Mouse (Mus musculus) forebrain, embryonic 13.5 days (tissue): ENCODE results near the gene Pard3b. TPM values are rescaled to one million over a fixed set of nuclear protein-coding genes. Genes with fewer than 3 reads are reported as not detected.

Experiments used
- ATAC-seq: fragments of 200-750 bp; cut with Nextera tagmentation; 2 replicates; pipeline ENCODE4 v1.8.0; 2017
- H3K27ac ChIP-seq: fragments of 300-500 bp; sonication (generic); 2 replicates; pipeline ENCODE4 v1.5.1; 2015; ENCODE audit warnings: inconsistent platforms, mild to moderate bottlenecking, moderate library complexity
- H3K27me3 ChIP-seq: fragments of 300-500 bp; sonication (generic); 2 replicates; pipeline ENCODE4 v1.6.1; 2015; ENCODE audit warnings: mild to moderate bottlenecking, inconsistent platforms
- H3K36me3 ChIP-seq: fragments of 300-500 bp; sonication (generic); 2 replicates; pipeline ENCODE4 v1.6.1; 2015; ENCODE audit warnings: mild to moderate bottlenecking, inconsistent platforms; ENCODE audit not compliant: poor library complexity, severe bottlenecking
- H3K4me1 ChIP-seq: fragments of 300-500 bp; sonication (generic); 2 replicates; pipeline ENCODE4 v1.6.1; 2015; ENCODE audit warnings: inconsistent platforms
- H3K4me2 ChIP-seq: fragments of 300-500 bp; sonication (generic); 2 replicates; pipeline ENCODE4 v1.6.1; 2015; ENCODE audit warnings: inconsistent platforms, mild to moderate bottlenecking, moderate library complexity
- H3K4me3 ChIP-seq: fragments of 300-500 bp; sonication (generic); 2 replicates; pipeline ENCODE4 v1.5.1; 2015; ENCODE audit warnings: mild to moderate bottlenecking, inconsistent platforms
- H3K9ac ChIP-seq: fragments of 300-500 bp; sonication (generic); 2 replicates; pipeline ENCODE4 v1.6.1; 2015; ENCODE audit warnings: mild to moderate bottlenecking, inconsistent platforms
- H3K9me3 ChIP-seq: fragments of 300-500 bp; sonication (generic); replicated peaks from 2 replicates; pipeline ENCODE4 v1.6.1; 2016; ENCODE audit warnings: inconsistent platforms
- WGBS: fragments of 180-500 bp; shearing (Covaris S2); methylation state at CpG from one replicate; pipeline ENCODE4 v1.1.7; 2015; 5-methylcytosine and 5-hydroxymethylcytosine counted together
- polyA plus RNA-seq: library from polyadenylated mRNA; unstranded; fragments of >200 nt; fragmentation: Nextera tagmentation; extraction: Ambion mirVana; gene quantifications from 2 replicates; pipeline ENCODE4 v1.2.1, GENCODE M21; 2015

Pard3b gene
- polyA plus RNA-seq, 1 experiment from 2014 or later, result 10.5 TPM

DNA sequence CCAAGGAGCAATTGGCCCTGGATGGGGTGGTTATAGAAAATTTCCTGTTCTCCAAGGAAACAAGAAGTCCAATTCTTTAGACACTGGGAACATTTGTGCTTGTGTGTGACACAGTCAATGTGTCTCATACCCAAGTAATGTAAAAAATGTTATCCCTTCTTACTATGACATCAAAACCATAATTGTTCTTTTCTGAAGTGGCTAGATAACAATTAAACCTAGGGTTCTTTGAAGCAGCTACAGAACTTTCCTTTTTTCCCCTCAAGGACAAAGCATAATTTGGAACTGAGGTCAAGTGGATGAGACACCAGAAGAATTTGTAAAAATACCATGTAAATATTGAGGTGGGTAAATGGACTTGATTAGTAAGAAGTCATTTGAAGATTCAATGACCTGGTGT lies 140.1 kb downstream of the Pard3b start:
- Histone ChIP-seq H3K27ac (no peak overlapping the region), H3K4me1 (no peaks in the 10 kb centered on the region), H3K36me3 (no peaks in the 10 kb centered on the region), H3K9me3 (no peaks in the 10 kb centered on the region), H3K9ac (no peak overlapping the region), H3K27me3 (no peaks in the 10 kb centered on the region), H3K4me2 (no peak overlapping the region), H3K4me3 (no peak overlapping the region)
- no peak for ATAC-seq

- Histone ChIP-seq H3K9me3 (no peaks in the 10 kb centered on the region), H3K4me1 (no peaks in the 10 kb centered on the region), H3K9ac (no peak overlapping the region), H3K36me3 (no peaks in the 10 kb centered on the region), H3K4me3 (no peak overlapping the region), H3K27ac (no peak overlapping the region), H3K27me3 (no peaks in the 10 kb centered on the region), H3K4me2 (no peak overlapping the region)
- ATAC-seq, result no peak
- WGBS, result 70% methylated on average over 5 of the region's 5 CpGs
These were observed 141.3 kb downstream of the Pard3b start for GRCm38 (mm10) chr1:61779906-61780305.

DNA sequence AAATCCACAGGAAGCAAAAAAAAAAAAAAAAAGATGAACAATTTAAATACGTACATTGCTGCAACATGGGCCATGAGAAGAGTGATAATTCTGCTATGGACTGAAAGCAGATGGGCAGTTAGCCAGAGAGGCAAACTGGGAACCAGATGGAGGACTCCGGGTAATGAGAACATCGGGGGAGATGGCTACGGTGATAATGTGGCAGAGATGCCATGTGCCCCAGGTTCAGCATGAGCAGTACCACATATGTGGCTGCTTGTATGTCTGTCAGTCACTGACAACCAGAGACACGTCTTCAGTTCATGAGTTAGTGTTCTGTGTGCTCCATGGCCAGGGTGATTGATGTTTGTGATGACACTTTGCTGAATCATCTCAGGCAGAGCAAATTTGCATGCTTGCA lies 157.7 kb downstream of the Pard3b start:
- Histone ChIP-seq H3K4me1 (no peaks in the 10 kb centered on the region), H3K36me3 (no peaks in the 10 kb centered on the region), H3K27me3 (no peaks in the 10 kb centered on the region), H3K4me3 (no peak overlapping the region), H3K9ac (no peak overlapping the region), H3K9me3 (no peaks in the 10 kb centered on the region), H3K27ac (no peak overlapping the region), H3K4me2 (no peak overlapping the region)
- ATAC-seq, result no peak; the same call in 1 of the 2 replicates
- 75% methylated on average over 5 of the region's 5 CpGs for WGBS

- Histone ChIP-seq H3K36me3 (no peaks in the 10 kb centered on the region), H3K27ac (no peak overlapping the region), H3K4me1 (no peaks in the 10 kb centered on the region), H3K27me3 (no peaks in the 10 kb centered on the region), H3K9ac (no peak overlapping the region), H3K4me2 (no peak overlapping the region), H3K9me3 (no peaks in the 10 kb centered on the region), H3K4me3 (no peak overlapping the region)
- 70% methylated on average over 1 of the region's 1 CpGs for whole genome bisulfite sequencing
- ATAC-seq, result no peak
These were observed 181.6 kb downstream of the Pard3b start for GRCm38 (mm10) chr1:61820213-61820612.

DNA sequence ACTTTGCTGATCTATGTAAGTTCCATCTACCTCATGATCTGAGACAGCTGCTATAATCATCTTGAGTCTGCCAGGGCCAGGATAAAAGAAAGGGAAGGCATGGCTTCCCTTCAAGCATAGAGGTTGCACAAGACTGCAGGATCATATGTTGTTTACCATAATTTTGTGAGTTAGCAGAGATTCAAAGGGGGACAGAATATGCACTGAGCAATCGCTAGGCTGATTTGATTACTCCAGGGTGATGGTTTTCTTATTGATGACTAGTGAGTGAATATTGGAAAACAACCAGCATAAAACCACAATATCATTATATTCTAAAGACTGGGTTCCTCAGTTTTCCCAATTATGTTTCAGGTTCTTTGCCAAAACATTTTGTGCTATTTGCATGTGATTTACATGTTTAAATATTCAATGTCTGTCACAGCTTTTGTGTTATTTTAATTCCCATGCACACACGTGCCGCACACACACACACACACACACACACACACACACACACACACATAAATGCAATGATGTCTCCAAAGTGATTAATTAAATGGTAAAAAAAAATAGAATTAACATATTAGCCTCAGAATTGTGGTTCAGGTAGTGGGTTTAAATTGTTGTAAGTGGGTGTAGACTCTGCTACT lies 187.1 kb downstream of the Pard3b start:
- peak overlapping the region; percentile 54; the same call in 1 of the 2 replicates for H3K27ac ChIP-seq
- H3K36me3 ChIP-seq, result no peaks in the 10 kb centered on the region
- no peak overlapping the region for H3K9ac ChIP-seq
- no peaks in the 10 kb centered on the region for H3K9me3 ChIP-seq
- no peak overlapping the region for H3K4me2 ChIP-seq
- H3K4me1 ChIP-seq, result 0 out of 2 replicates have a peak, but pooled peaks cover 2% of the 10 kb centered on the region
- WGBS, result 76% methylated on average over 3 of the region's 3 CpGs
- H3K4me3 ChIP-seq, result no peak overlapping the region
- peak; percentile 67; the same call in 1 of the 2 replicates for ATAC-seq
- no peaks in the 10 kb centered on the region for H3K27me3 ChIP-seq

DNA sequence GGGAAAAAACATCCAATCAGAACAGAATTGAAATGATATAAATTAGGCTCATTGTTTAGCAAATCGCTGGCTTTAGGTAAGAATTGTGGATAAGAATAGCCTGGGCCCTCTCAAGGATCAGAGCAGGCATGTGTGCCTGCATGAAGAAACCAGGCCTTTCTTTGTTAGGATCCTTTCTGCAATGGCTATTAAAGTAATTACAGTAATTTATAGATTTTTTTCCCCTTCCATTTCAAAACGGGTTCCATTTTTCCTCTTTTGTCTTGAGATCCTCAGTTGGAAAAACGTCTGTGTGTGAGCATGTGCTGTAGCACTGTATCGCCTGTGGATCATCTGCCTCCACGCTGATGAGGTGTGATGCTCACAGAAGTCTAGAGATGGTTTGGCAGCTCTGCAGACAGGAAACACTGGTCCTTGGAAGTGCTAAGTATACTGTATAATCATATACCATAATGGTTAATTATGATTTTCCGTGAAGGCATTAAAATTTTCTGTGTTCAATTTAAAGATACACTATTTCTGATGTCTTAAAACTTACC lies 198.5 kb downstream of the Pard3b start:
- Histone ChIP-seq H3K27ac (no peak overlapping the region; the same call in 1 of the 2 replicates), H3K9ac (no peak overlapping the region), H3K36me3 (no peaks in the 10 kb centered on the region), H3K4me1 (peaks cover 9% of the 10 kb centered on the region), H3K27me3 (no peaks in the 10 kb centered on the region), H3K9me3 (no peaks in the 10 kb centered on the region), H3K4me2 (no peak overlapping the region), H3K4me3 (no peak overlapping the region)
- ATAC-seq, result peak; percentile 70; the same call in 1 of the 2 replicates
- 59% methylated on average over 6 of the region's 6 CpGs for WGBS

DNA sequence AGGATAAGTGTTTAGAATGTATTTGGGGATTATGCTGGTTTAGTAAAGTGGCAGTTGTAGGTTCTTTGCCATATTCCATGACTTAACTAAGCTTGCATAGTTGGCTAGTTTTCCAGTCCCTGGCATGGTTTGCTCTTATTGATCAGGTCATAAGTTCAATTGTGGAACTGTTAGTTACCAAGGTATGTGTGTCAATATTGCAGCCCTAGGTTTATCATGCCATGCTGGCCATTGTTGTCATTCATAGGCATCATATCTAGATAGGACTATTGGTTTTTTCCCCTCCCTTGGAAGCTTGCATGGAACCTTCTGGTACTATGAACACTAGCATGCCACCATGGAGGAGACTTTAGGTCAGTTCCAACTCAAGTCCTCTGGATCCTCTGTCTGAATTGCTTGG lies 208.0 kb downstream of the Pard3b start:
- H3K27ac ChIP-seq, result no peak overlapping the region
- ATAC-seq, result no peak
- H3K4me3 ChIP-seq, result no peak overlapping the region

DNA sequence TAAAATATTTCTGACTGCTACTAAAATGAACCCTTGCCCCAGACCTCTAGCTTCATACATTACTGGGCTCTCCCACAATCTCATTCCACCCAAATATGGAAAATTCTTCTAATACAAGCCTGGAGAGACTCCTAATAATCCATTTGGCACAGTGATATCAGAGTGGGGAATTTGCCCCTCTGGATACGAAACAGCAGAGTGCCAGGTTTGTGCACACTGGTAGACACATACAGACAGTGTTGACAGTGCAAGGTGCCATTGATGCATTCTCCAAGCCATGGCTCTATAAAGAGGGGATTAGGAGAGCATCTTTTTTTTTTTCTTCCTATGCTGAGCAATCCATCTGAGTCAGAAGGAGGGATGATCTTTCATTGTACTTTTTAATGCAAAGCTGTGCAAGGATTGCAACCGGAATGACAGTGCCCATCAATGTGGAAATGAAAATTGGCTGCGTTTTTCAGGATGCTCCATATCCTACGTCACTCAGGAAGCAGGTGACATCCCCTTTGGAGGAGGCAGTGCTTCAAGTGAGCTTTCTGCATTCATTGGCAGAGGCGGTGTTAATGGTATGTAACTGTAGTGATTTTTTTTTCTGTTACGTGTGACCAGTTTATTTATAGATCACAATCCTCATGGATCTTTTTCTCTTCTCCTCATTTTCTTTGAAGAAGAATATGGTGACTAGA lies 210.5 kb downstream of the Pard3b start:
- Histone ChIP-seq H3K27me3 (no peaks in the 10 kb centered on the region), H3K27ac (no peak overlapping the region), H3K4me3 (no peak overlapping the region), H3K9ac (no peak overlapping the region), H3K9me3 (no peaks in the 10 kb centered on the region), H3K36me3 (no peaks in the 10 kb centered on the region), H3K4me2 (no peak overlapping the region), H3K4me1 (peaks cover 18% of the 10 kb centered on the region)
- ATAC-seq, result no peak
- 72% methylated on average over 6 of the region's 6 CpGs for WGBS

More for the DNA sequence above, 208.0 kb downstream of the Pard3b start:
- no peak overlapping the region for H3K9ac ChIP-seq
- H3K9me3 ChIP-seq, result no peaks in the 10 kb centered on the region
- H3K27me3 ChIP-seq, result no peaks in the 10 kb centered on the region
- H3K4me2 ChIP-seq, result no peak overlapping the region
- H3K36me3 ChIP-seq, result no peaks in the 10 kb centered on the region
- peaks cover 18% of the 10 kb centered on the region for H3K4me1 ChIP-seq

- Histone ChIP-seq H3K4me1 (peaks cover 18% of the 10 kb centered on the region), H3K4me3 (no peak overlapping the region), H3K4me2 (no peak overlapping the region), H3K9ac (no peak overlapping the region), H3K27ac (no peak overlapping the region; the same call in 1 of the 2 replicates), H3K9me3 (no peaks in the 10 kb centered on the region), H3K27me3 (no peaks in the 10 kb centered on the region), H3K36me3 (no peaks in the 10 kb centered on the region)
- ATAC-seq, result no peak
- WGBS, result 46% methylated on average over 5 of the region's 5 CpGs
These were observed 211.8 kb downstream of the Pard3b start for GRCm38 (mm10) chr1:61850471-61850870.

- Histone ChIP-seq H3K27me3 (no peaks in the 10 kb centered on the region), H3K27ac (no peak overlapping the region), H3K9me3 (no peaks in the 10 kb centered on the region), H3K9ac (no peak overlapping the region), H3K4me3 (no peak overlapping the region), H3K4me2 (no peak overlapping the region), H3K36me3 (no peaks in the 10 kb centered on the region), H3K4me1 (peaks cover 18% of the 10 kb centered on the region)
- 35% methylated on average over 5 of the region's 5 CpGs for WGBS
- no peak for ATAC-seq
These were observed 212.6 kb downstream of the Pard3b start for GRCm38 (mm10) chr1:61851176-61851575.

- Histone ChIP-seq H3K9me3 (peaks cover 3% of the 10 kb centered on the region; the same call in 1 of the 2 replicates), H3K4me2 (no peak overlapping the region), H3K27ac (no peak overlapping the region), H3K36me3 (no peaks in the 10 kb centered on the region), H3K4me1 (no peaks in the 10 kb centered on the region), H3K9ac (no peak overlapping the region), H3K4me3 (no peak overlapping the region), H3K27me3 (no peaks in the 10 kb centered on the region)
- ATAC-seq, result no peak
- 82% methylated on average over 2 of the region's 2 CpGs for WGBS
These were observed 228.9 kb downstream of the Pard3b start for GRCm38 (mm10) chr1:61867286-61868082.

- WGBS, result 68% methylated on average over 1 of the region's 1 CpGs
- H3K4me2 ChIP-seq, result no peak overlapping the region
- H3K4me1 ChIP-seq, result 0 out of 2 replicates have a peak, but pooled peaks cover 1% of the 10 kb centered on the region
- no peaks in the 10 kb centered on the region for H3K36me3 ChIP-seq
- ATAC-seq, result no peak
- no peak overlapping the region for H3K9ac ChIP-seq
- H3K4me3 ChIP-seq, result no peak overlapping the region
- no peak overlapping the region for H3K27ac ChIP-seq
- no peaks in the 10 kb centered on the region for H3K9me3 ChIP-seq
- H3K27me3 ChIP-seq, result no peaks in the 10 kb centered on the region
These were observed 236.3 kb downstream of the Pard3b start for GRCm38 (mm10) chr1:61874875-61875274.
